Mouse (Mus musculus) ovary, adult 18-20 months (tissue): ENCODE measurements around the gene Nphp4.

Experiments used
- DNase-seq: peaks from one replicate; pipeline ENCODE4 v3.0.0; 2022; ENCODE audit warnings: low spot score, mixed read lengths

The Nphp4 gene

DNA sequence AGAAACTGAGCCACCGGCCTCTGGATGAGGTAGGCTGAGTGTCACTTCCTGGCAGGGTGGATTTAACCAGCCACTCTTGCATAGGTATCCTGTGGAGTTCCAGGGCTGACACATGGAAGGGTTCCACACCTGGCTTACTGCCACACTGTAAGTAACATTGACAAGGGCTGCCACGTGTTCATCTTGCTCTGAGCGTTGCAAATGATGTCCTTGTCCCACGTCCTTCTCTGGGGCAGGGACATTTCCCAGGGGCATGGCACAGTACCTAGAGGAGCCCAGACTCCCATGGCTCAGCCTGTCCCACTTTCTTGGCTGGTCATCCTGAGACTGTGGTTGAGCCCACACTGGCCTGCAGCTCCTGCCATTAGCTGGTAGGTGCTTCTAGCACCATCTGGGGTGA is 91.5 kb downstream of the Nphp4 start:
- no peak for DNase-seq

GRCm38 (mm10) chr4:152568662-152569395 is 92.3 kb downstream of the Nphp4 start:
- DNase-seq: no peak

- no peak for DNase-seq
Observed at GRCm38 (mm10) chr4:152574266-152574665, 97.8 kb downstream of the Nphp4 start.

DNA sequence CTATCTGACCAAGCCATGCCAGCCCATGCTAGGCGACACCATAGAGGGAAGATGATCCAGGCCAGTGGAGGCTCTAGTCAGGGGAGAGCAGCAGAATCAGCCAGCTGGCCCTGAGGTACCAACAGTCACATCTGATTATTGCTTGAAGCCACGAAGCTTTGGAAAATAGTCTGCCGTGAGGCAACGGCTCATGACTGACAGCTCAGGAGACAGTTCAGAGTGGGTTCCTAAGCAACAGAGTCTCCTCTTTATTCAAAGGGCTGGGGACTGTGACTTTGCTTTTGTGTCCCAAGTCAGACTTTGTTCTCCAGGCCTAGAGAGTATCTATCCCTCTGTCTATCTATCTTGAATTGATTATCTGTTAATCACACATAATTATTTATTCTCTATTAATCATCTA is 100.3 kb downstream of the Nphp4 start:
- DNase-seq: no peak

DNA sequence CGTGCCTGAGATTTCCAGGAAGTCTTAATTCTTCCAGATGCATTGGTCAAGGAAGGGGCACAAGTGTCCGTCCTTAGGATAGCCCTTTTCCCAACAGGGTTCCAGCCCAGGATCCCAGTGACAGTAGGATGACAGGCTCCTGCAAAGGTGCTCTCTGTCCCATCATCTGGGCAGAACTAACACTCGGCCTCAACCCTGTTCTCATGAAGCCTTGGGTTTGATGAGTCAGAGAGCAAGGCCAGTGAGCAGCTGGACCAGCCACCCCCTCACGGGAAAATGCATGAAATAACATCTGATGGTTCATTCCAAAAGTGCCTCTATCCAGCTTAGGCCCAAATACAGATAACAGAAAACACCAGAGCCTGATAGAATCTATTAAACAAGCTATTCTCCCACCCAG is 103.5 kb downstream of the Nphp4 start:
- DNase-seq: no peak

DNA sequence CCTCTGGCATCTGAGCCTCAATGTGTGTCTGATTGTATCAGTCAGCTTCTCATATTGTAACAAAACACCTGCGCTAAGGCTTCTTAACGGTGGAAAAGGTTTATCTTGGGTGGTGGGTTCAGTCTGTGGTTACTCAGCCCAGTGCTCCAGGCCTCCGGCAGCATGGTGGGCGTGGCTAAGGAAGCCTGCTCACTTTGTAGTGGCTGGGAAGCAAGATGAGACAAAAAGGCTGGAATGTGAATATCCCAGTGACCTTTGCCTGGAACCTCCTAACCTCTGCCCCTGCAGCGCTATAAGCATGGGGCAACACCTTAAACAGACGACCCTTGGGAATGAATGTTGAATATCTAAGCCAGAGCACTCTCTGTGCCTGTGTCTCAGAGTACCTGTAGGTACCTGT is 105.7 kb downstream of the Nphp4 start:
- no peak for DNase-seq

GRCm38 (mm10) chr4:152583616-152584015 is 107.1 kb downstream of the Nphp4 start:
- no peak for DNase-seq

- no peak for DNase-seq
Observed at GRCm38 (mm10) chr4:152585526-152585925, 109.0 kb downstream of the Nphp4 start.

DNA sequence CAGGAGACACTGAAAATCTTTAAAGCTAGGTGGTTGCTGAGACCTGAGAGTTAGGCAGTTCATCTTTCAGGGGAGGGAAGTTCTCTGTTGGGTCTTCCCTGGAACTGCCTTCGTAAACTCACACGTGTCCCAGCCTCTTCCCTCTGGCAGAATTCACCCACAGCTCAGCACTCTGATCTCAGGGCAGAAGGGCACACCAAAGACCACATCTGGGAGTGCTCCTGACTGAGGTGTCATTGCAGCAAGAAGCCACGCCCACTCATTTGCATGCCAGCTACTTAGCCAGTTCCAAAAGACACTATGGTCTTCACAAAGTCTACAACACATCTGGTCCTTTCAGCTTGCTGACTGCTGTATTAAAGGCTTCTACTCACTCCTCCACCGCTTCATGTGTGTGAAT is 109.7 kb downstream of the Nphp4 start:
- DNase-seq: no peak

GRCm38 (mm10) chr4:152604285-152604684 is 127.8 kb downstream of the Nphp4 start:
- no peak for DNase-seq

DNA sequence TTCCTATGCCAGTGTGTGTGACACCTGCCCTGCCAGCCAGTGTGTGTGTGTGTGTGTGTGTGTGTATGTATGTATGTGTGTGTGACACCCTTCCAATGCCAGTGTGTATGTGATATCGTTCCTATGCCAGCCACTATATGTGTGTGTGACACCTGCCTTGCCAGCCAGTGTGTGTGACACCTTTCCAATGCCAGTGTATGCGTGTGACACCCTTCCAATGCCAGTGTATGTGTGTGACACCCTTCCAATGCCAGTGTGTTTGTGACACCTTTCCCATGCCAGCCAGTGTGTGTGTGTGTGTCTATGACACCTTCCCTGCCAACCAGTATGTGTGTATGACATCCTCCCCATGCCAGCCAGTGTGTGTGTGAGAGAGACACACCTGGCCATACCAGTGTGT is 132.7 kb downstream of the Nphp4 start:
- no peak for DNase-seq

GRCm38 (mm10) chr4:152610026-152610425 is 133.5 kb downstream of the Nphp4 start:
- DNase-seq: no peak
